Mouse (Mus musculus) Patski (cell line): ENCODE data around the gene Tigd3. TPM values are rescaled to one million over a fixed set of nuclear protein-coding genes. Genes with fewer than 3 reads are reported as not detected.
A peak's percentile ranks its signal among the peaks of the same experiment; 100 is the strongest.

Experiments used
- ATAC-seq: fragments of 100-300 bp; one replicate; pipeline ENCODE4 v1.8.0; 2021
- CTCF ChIA-PET: fragments of 350-600 bp; sonication (Branson Sonifier 250); formaldehyde crosslinking; loops from one replicate; lab custom pipeline; 2022; ENCODE audit warnings: inconsistent platforms; lab: Charles Lee
- POLR2A ChIA-PET: fragments of 350-600 bp; sonication (Branson Sonifier 250); formaldehyde crosslinking; loops from one replicate; lab custom pipeline; 2022; ENCODE audit warnings: antibody characterized with exemption, inconsistent platforms; lab: Charles Lee
- DNase-seq: peaks from one replicate; pipeline ENCODE4 v3.0.0-alpha.2; 2011; ENCODE audit warnings: low read depth, low spot score
- H3K27me3 ChIP-seq: fragments of 371-371 bp; one replicate; pipeline ENCODE4 v1.5.1; 2021
- CTCF ChIP-seq: fragments of 100-300 bp; IDR thresholded peaks from one replicate; pipeline ENCODE4 v1.5.1; 2021
- in situ Hi-C: fragments of 300-500 bp; cut with MboI; formaldehyde crosslinking; loops from 3 replicates; pipeline ENCODE4 v1.11.1; 2018; ENCODE audit warnings: low pct_unique_long_range_greater_than_20kb, mixed read lengths
- polyA plus RNA-seq: library from polyadenylated mRNA; unstranded; gene quantifications from one replicate; pipeline ENCODE4 v1.2.3, GENCODE M21; 2021

Tigd3 gene
- polyA plus RNA-seq, 1 experiment from 2014 or later = 1.2 TPM

- in situ Hi-C loops = loop anchor here (5.0 kb wide), 2 partner anchors 39 to 94 kb away; partner anchors contain the start of genes Capn1 and Pola2
- DNase-seq (no peak), ATAC-seq (no peak)
- CTCF ChIA-PET = interaction anchor here (0.7 to 5.9 kb wide), 7 partner anchors 8 to 95 kb away, joined by 3 to 100 read pairs (median 3); partner anchors contain the start of gene Capn1
- POLR2A ChIA-PET = interaction anchor here (0.6 to 2.8 kb wide), 5 partner anchors 11 to 169 kb away, joined by 3 to 25 read pairs (median 4); no protein-coding TSS in a partner anchor
- TF ChIP-seq CTCF = no peak
- H3K27me3 ChIP-seq = no peaks in the 10 kb centered on the region
Observed at GRCm38 (mm10) chr19:5922963-5923362, 29.0 kb upstream of the Tigd3 start.

GRCm38 (mm10) chr19:5922119-5922942, 28.4 kb upstream of the Tigd3 start:
- ChIA-PET POLR2A (interaction anchor here (0.6 to 1.1 kb wide), 4 partner anchors 11 to 169 kb away, joined by 3 to 5 read pairs (median 4); no protein-coding TSS in a partner anchor), CTCF (interaction anchor here (1.3 to 5.9 kb wide), 4 partner anchors 22 to 96 kb away, joined by 3 to 100 read pairs (median 8); no protein-coding TSS in a partner anchor)
- no peak for TF ChIP-seq CTCF
- H3K27me3 ChIP-seq = no peaks in the 10 kb centered on the region
- DNase-seq (no peak), ATAC-seq (no peak)
- in situ Hi-C loops = loop anchor here (5.0 kb wide), 2 partner anchors 40 to 95 kb away; partner anchors contain the start of genes Capn1 and Pola2

GRCm38 (mm10) chr19:5921715-5922114, 27.8 kb upstream of the Tigd3 start:
- in situ Hi-C loops = loop anchor here (5.0 kb wide), 2 partner anchors 41 to 96 kb away; partner anchors contain the start of genes Capn1 and Pola2
- CTCF ChIA-PET = interaction anchor here (1.5 to 5.9 kb wide), 2 partner anchors 35 to 36 kb away, joined by 4 to 100 read pairs; no protein-coding TSS in a partner anchor
- no peak for ATAC-seq
- TF ChIP-seq CTCF = no peak
- no peaks in the 10 kb centered on the region for H3K27me3 ChIP-seq
- no peak for DNase-seq
- POLR2A ChIA-PET = interaction anchor here (1.0 to 1.1 kb wide), 2 partner anchors 10 to 95 kb away, joined by 3 to 5 read pairs; no protein-coding TSS in a partner anchor

- POLR2A ChIA-PET = interaction anchor here (1.2 to 1.6 kb wide), 3 partner anchors 17 to 110 kb away, joined by 3 to 5 read pairs (median 3); partner anchors contain the start of gene Tigd3
- TF ChIP-seq CTCF = no peak
- peak; percentile 22 for ATAC-seq
- no peaks in the 10 kb centered on the region for H3K27me3 ChIP-seq
- DNase-seq = no peak
- CTCF ChIA-PET = interaction anchor here (0.9 to 1.4 kb wide), 2 partner anchors 11 to 17 kb away, joined by 4 to 5 read pairs; partner anchors contain the start of gene Cdc42ep2
- in situ Hi-C loops = no loop called here
Observed at GRCm38 (mm10) chr19:5913007-5913719, 19.2 kb upstream of the Tigd3 start, which contains the start of gene Dpf2. Gene Dpf2, minus strand, starts transcription at chr19:5913010.

GRCm38 (mm10) chr19:5912103-5913006, 18.4 kb upstream of the Tigd3 start:
- DNase-seq = peak; percentile 96
- POLR2A ChIA-PET = interaction anchor here (0.6 to 1.6 kb wide), 8 partner anchors 10 to 123 kb away, joined by 3 to 8 read pairs (median 4); partner anchors contain the start of gene Tigd3
- no peak for TF ChIP-seq CTCF
- no peaks in the 10 kb centered on the region for H3K27me3 ChIP-seq
- ATAC-seq = peak; percentile 75
- in situ Hi-C loops = no loop called here
- CTCF ChIA-PET = interaction anchor here (0.9 to 2.8 kb wide), 5 partner anchors 12 to 125 kb away, joined by 4 to 10 read pairs (median 6); partner anchors contain the start of gene Cdc42ep2

- ATAC-seq (no peak), DNase-seq (no peak)
- no peaks in the 10 kb centered on the region for H3K27me3 ChIP-seq
- ChIA-PET POLR2A (interaction anchor here (0.8 to 1.6 kb wide), 6 partner anchors 11 to 122 kb away, joined by 3 to 8 read pairs (median 4); partner anchors contain the start of gene Tigd3), CTCF (interaction anchor here (1.5 to 2.8 kb wide), 3 partner anchors 16 to 124 kb away, joined by 6 to 10 read pairs (median 6); no protein-coding TSS in a partner anchor)
- in situ Hi-C loops = no loop called here
- TF ChIP-seq CTCF = no peak
Observed at GRCm38 (mm10) chr19:5911430-5912102, 17.6 kb upstream of the Tigd3 start.

- CTCF ChIA-PET = interaction anchor here (1.3 to 2.8 kb wide), 4 partner anchors 10 to 123 kb away, joined by 3 to 10 read pairs (median 6); no protein-coding TSS in a partner anchor
- no peak for TF ChIP-seq CTCF
Observed at GRCm38 (mm10) chr19:5910221-5910620, 16.3 kb upstream of the Tigd3 start.

GRCm38 (mm10) chr19:5907275-5907674, 13.3 kb upstream of the Tigd3 start:
- no peak for TF ChIP-seq CTCF
- ATAC-seq = no peak
- H3K27me3 ChIP-seq = no peaks in the 10 kb centered on the region
- POLR2A ChIA-PET = interaction anchor here (0.6 kb wide), 1 partner anchor 17 kb away, joined by 3 read pairs; no protein-coding TSS in a partner anchor
- CTCF ChIA-PET = no interaction called here
- no peak for DNase-seq
- in situ Hi-C loops = no loop called here

More at GRCm38 (mm10) chr19:5910221-5910620, 16.3 kb upstream of the Tigd3 start:
- POLR2A ChIA-PET = interaction anchor here (0.8 to 1.2 kb wide), 3 partner anchors 9 to 14 kb away, joined by 3 to 5 read pairs (median 4); no protein-coding TSS in a partner anchor
- in situ Hi-C loops = no loop called here
- ATAC-seq (no peak), DNase-seq (no peak)
- no peaks in the 10 kb centered on the region for H3K27me3 ChIP-seq
